Mouse (Mus musculus): ENCODE data around the gene Gm17490. TPM values are rescaled to one million over a fixed set of nuclear protein-coding genes. Genes with fewer than 3 reads are reported as not detected.

Gm17490 gene
- polyA plus RNA-seq (2017; shearing (Covaris generic)), result not detected

GRCm38 (mm10) chr2:11625890-11626289, at the start of gene Gm17490:
Gene Gm17490 (minus strand): TSS chr2:11626264.

GRCm38 (mm10) chr2:11642451-11642941, 16.4 kb upstream of the Gm17490 start, which contains the start of gene Il2ra:
Gene Il2ra (plus strand): TSS chr2:11642807.

DNA sequence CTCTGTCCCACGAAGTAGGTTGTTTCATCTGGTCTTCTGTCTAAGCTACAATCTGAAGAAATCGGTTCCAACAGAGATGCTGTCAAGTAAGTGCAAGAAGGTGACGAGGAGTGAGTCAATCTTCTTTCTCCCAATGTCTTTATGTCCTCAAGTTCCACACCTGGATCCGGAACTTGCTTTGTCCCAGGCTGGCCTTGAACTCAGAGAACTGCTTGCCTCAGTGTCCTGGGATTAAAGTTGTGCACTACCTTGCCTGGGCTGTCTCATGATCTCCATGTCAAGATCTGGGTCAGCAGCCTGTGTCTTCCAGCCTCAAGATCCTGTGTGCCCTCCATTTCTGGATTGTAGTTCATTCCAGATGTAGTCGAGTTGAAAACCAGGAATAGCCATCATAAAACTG, 22.0 kb downstream of the Gm17490 start, which contains the start of gene Rbm17:
Gene Rbm17, minus strand, starts transcription at position 101 of the 400 bp plus-strand sequence.

Other genes with a start within 250 kb of the Gm17490 start
- 14.4 TPM for gene Pfkfb3, start 72.2 kb downstream of the Gm17490 start, polyA plus RNA-seq (2017; shearing (Covaris generic))
- gene Rbm17, start 22.1 kb downstream of the Gm17490 start, polyA plus RNA-seq (2017; shearing (Covaris generic)), result 33.2 TPM
- gene Il2ra, start 16.5 kb upstream of the Gm17490 start, polyA plus RNA-seq (2017; shearing (Covaris generic)), result 467 TPM
- gene Il15ra, start 79.0 kb upstream of the Gm17490 start, polyA plus RNA-seq (2017; shearing (Covaris generic)), result 30.8 TPM
- gene Fbh1, start 151.3 kb upstream of the Gm17490 start, polyA plus RNA-seq (2017; shearing (Covaris generic)), result 98.3 TPM
- gene Ankrd16, start 151.6 kb upstream of the Gm17490 start, polyA plus RNA-seq (2017; shearing (Covaris generic)), result 74.1 TPM

All from activated CD4-positive, CD25-positive, alpha-beta regulatory T cell, adult 9 weeks (primary cell).